Mouse (Mus musculus): ENCODE results near the gene Clec4a3. TPM values are rescaled to one million over a fixed set of nuclear protein-coding genes. Genes with fewer than 3 reads are reported as not detected.

The Clec4a3 gene
- polyA plus RNA-seq (2011; ENCODE audit: insufficient read depth, insufficient read length, low read depth, missing spikeins) = not detected in 2 replicates

- no peaks in the 10 kb centered on the region for H3K4me1 ChIP-seq (ENCODE audit: control insufficient read depth, insufficient read depth, low read length)
- H3K27me3 ChIP-seq (ENCODE audit: control insufficient read depth, insufficient read depth, low read length, poor library complexity, severe bottlenecking) = no peaks in the 10 kb centered on the region
- TF ChIP-seq POLR2A (IDR thresholded peaks at IDR 0.05; ENCODE audit: insufficient read depth, low read length) = no peak
- H3K36me3 ChIP-seq (ENCODE audit: control insufficient read depth, insufficient read depth, low read length, poor library complexity, severe bottlenecking) = no peaks in the 10 kb centered on the region
- H3K4me3 ChIP-seq (ENCODE audit: low read depth, low read length) = no peak within 1 kb of the TSS
- no peak within 1 kb of the TSS for H3K27ac ChIP-seq (ENCODE audit: insufficient read depth, low read length)
- no peak within 1 kb of the TSS for H3K9ac ChIP-seq (ENCODE audit: low read depth, poor library complexity, severe bottlenecking)
- H3K9me3 ChIP-seq (replicated peaks; ENCODE audit: control insufficient read depth, insufficient read depth, low read length, poor library complexity, severe bottlenecking) = peaks cover 10% of the 10 kb centered on the region
Observed at GRCm38 (mm10) chr6:122952401-122952800, at the start of gene Clec4a3. Gene Clec4a3 (plus strand): TSS chr6:122952515.

DNA sequence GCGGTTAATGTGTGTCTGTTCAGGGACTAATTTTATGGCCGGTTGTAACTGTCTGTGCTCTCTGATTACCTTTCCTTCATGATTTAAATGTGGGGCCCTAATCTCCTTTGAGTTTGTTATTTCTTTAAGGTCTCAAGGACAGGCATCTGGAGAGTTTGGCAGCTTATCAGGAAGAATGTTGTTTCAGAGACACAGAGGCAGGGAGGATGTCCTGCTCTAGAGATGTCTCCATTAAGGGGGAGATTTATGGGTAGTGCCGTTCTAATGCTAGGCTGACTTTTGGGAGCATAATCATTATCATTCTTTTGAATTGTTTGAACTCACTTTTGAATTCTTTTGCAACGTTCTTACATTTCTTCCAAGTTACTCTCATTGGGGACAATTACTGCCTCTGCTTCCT is 32.4 kb upstream of the Clec4a3 start:
- Histone ChIP-seq H3K9ac (ENCODE audit: low read depth, poor library complexity, severe bottlenecking) (no peak overlapping the region), H3K27me3 (ENCODE audit: control insufficient read depth, insufficient read depth, low read length, poor library complexity, severe bottlenecking) (no peaks in the 10 kb centered on the region), H3K36me3 (ENCODE audit: control insufficient read depth, insufficient read depth, low read length, poor library complexity, severe bottlenecking) (no peaks in the 10 kb centered on the region)

DNA sequence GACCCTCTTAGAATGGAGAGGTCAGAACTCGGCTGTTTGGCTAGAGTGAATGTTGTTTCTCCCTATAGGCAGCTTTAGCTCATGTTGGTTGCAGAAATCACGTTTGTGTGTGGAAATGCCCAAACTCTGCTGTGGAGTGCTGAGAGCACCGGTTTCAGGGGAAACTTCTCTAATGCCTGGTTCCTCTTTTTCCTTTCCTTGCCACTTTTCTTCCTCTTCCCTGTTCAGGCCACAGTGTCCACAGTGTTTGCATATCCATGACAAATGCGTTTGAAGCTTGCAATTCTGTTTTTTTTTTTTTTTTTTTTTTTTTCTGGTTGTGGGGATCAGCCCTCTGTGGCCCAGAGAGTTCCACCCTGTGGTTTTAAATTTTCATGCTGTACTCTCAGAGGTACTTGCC is 30.9 kb upstream of the Clec4a3 start, which contains the start of gene Clec4a1:
Gene Clec4a1, plus strand, starts transcription at position 398 of the 400 bp plus-strand sequence.
- no peaks in the 10 kb centered on the region for H3K4me1 ChIP-seq (ENCODE audit: control insufficient read depth, insufficient read depth, low read length)
- TF ChIP-seq POLR2A (IDR thresholded peaks at IDR 0.05; ENCODE audit: insufficient read depth, low read length) (no peak), CTCF (IDR thresholded peaks at IDR 0.05; ENCODE audit: low read depth, low read length) (no peak), EP300 (IDR thresholded peaks at IDR 0.05; ENCODE audit: insufficient read depth, low read depth, low read length) (no peak)
- H3K27me3 ChIP-seq (ENCODE audit: control insufficient read depth, insufficient read depth, low read length, poor library complexity, severe bottlenecking) = no peaks in the 10 kb centered on the region
- no peak within 1 kb of the TSS for H3K9ac ChIP-seq (ENCODE audit: low read depth, poor library complexity, severe bottlenecking)
- H3K9me3 ChIP-seq (replicated peaks; ENCODE audit: control insufficient read depth, insufficient read depth, low read length, poor library complexity, severe bottlenecking) = no peaks in the 10 kb centered on the region
- no peak within 1 kb of the TSS for H3K4me3 ChIP-seq (ENCODE audit: low read depth, low read length)
- no peak within 1 kb of the TSS for H3K27ac ChIP-seq (ENCODE audit: insufficient read depth, low read length)
- no peaks in the 10 kb centered on the region for H3K36me3 ChIP-seq (ENCODE audit: control insufficient read depth, insufficient read depth, low read length, poor library complexity, severe bottlenecking)

More for the DNA sequence above, 32.4 kb upstream of the Clec4a3 start:
- Histone ChIP-seq H3K9me3 (replicated peaks; ENCODE audit: control insufficient read depth, insufficient read depth, low read length, poor library complexity, severe bottlenecking) (no peaks in the 10 kb centered on the region), H3K27ac (ENCODE audit: insufficient read depth, low read length) (no peak overlapping the region), H3K4me1 (ENCODE audit: control insufficient read depth, insufficient read depth, low read length) (no peaks in the 10 kb centered on the region), H3K4me3 (ENCODE audit: low read depth, low read length) (no peak overlapping the region)
- TF ChIP-seq CTCF (IDR thresholded peaks at IDR 0.05; ENCODE audit: low read depth, low read length) (no peak), EP300 (IDR thresholded peaks at IDR 0.05; ENCODE audit: insufficient read depth, low read depth, low read length) (no peak), POLR2A (IDR thresholded peaks at IDR 0.05; ENCODE audit: insufficient read depth, low read length) (no peak)

DNA sequence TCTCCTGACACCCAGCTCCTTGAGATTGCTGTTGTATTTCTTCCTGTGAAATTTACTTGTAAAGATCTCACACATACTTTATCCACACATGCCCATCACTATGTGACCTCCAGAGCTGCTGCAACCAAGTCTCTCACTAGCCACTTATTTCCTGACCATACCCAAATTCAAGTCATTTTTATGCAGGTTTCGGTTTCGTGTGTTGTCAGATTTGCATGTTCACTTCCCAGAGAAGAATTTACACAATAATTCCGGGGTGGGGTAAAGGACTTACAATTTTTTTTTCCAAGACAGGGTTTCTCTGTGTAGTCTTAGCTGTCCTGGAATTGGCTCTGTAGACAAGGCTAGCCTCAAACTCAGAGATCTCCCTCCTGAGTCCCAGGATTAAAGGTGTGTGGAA is 17.5 kb upstream of the Clec4a3 start:
- Histone ChIP-seq H3K27me3 (ENCODE audit: control insufficient read depth, insufficient read depth, low read length, poor library complexity, severe bottlenecking) (no peaks in the 10 kb centered on the region), H3K36me3 (ENCODE audit: control insufficient read depth, insufficient read depth, low read length, poor library complexity, severe bottlenecking) (no peaks in the 10 kb centered on the region), H3K27ac (ENCODE audit: insufficient read depth, low read length) (no peak overlapping the region), H3K9ac (ENCODE audit: low read depth, poor library complexity, severe bottlenecking) (no peak overlapping the region), H3K4me3 (ENCODE audit: low read depth, low read length) (no peak overlapping the region), H3K4me1 (ENCODE audit: control insufficient read depth, insufficient read depth, low read length) (no peaks in the 10 kb centered on the region), H3K9me3 (replicated peaks; ENCODE audit: control insufficient read depth, insufficient read depth, low read length, poor library complexity, severe bottlenecking) (no peaks in the 10 kb centered on the region)
- TF ChIP-seq CTCF (IDR thresholded peaks at IDR 0.05; ENCODE audit: low read depth, low read length) (no peak), EP300 (IDR thresholded peaks at IDR 0.05; ENCODE audit: insufficient read depth, low read depth, low read length) (no peak), POLR2A (IDR thresholded peaks at IDR 0.05; ENCODE audit: insufficient read depth, low read length) (no peak)

- no peaks in the 10 kb centered on the region for H3K4me1 ChIP-seq (ENCODE audit: control insufficient read depth, insufficient read depth, low read length)
- no peak overlapping the region for H3K27ac ChIP-seq (ENCODE audit: insufficient read depth, low read length)
- H3K4me3 ChIP-seq (ENCODE audit: low read depth, low read length) = no peak overlapping the region
- H3K9ac ChIP-seq (ENCODE audit: low read depth, poor library complexity, severe bottlenecking) = no peak overlapping the region
- H3K36me3 ChIP-seq (ENCODE audit: control insufficient read depth, insufficient read depth, low read length, poor library complexity, severe bottlenecking) = no peaks in the 10 kb centered on the region
- H3K27me3 ChIP-seq (ENCODE audit: control insufficient read depth, insufficient read depth, low read length, poor library complexity, severe bottlenecking) = no peaks in the 10 kb centered on the region; the same call in 1 of the 2 replicates
- H3K9me3 ChIP-seq (replicated peaks; ENCODE audit: control insufficient read depth, insufficient read depth, low read length, poor library complexity, severe bottlenecking) = no peaks in the 10 kb centered on the region
- TF ChIP-seq CTCF (IDR thresholded peaks at IDR 0.05; ENCODE audit: low read depth, low read length) (no peak), EP300 (IDR thresholded peaks at IDR 0.05; ENCODE audit: insufficient read depth, low read depth, low read length) (no peak), POLR2A (IDR thresholded peaks at IDR 0.05; ENCODE audit: insufficient read depth, low read length) (no peak)
Observed at GRCm38 (mm10) chr6:122939618-122940017, 12.7 kb upstream of the Clec4a3 start.

DNA sequence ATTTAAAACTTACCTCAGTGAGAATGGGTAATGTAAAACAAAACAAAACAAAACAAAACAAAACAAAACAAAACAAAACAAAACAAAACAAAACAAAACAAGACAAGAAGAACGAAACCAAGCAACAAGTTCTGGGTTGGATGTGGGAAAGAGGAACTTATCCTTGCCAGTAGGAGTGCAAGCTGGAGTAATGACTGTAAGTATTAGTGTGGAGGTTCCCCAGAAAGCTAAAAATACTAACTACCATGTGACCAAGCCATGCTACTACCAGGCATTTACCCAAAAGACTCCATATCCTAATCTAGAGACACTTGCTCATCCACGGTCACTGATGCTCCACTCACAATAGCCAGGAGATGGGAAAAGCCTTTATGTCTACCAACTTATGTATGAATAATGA is 5.6 kb upstream of the Clec4a3 start:
- Histone ChIP-seq H3K4me1 (ENCODE audit: control insufficient read depth, insufficient read depth, low read length) (no peaks in the 10 kb centered on the region), H3K9ac (ENCODE audit: low read depth, poor library complexity, severe bottlenecking) (no peak overlapping the region), H3K9me3 (replicated peaks; ENCODE audit: control insufficient read depth, insufficient read depth, low read length, poor library complexity, severe bottlenecking) (0 out of 2 replicates have a peak, but pooled peaks cover 3% of the 10 kb centered on the region)

More for the DNA sequence above, 5.6 kb upstream of the Clec4a3 start:
- Histone ChIP-seq H3K27ac (ENCODE audit: insufficient read depth, low read length) (no peak overlapping the region), H3K27me3 (ENCODE audit: control insufficient read depth, insufficient read depth, low read length, poor library complexity, severe bottlenecking) (no peaks in the 10 kb centered on the region; the same call in 1 of the 2 replicates), H3K36me3 (ENCODE audit: control insufficient read depth, insufficient read depth, low read length, poor library complexity, severe bottlenecking) (no peaks in the 10 kb centered on the region), H3K4me3 (ENCODE audit: low read depth, low read length) (no peak overlapping the region)
- TF ChIP-seq CTCF (IDR thresholded peaks at IDR 0.05; ENCODE audit: low read depth, low read length) (no peak), POLR2A (IDR thresholded peaks at IDR 0.05; ENCODE audit: insufficient read depth, low read length) (no peak), EP300 (IDR thresholded peaks at IDR 0.05; ENCODE audit: insufficient read depth, low read depth, low read length) (no peak)

Measured in ES-Bruce4 (cell line).